Mouse (Mus musculus): ENCODE results near the gene Scn3b. TPM values are rescaled to one million over a fixed set of nuclear protein-coding genes. Genes with fewer than 3 reads are reported as not detected.
A peak's percentile ranks its signal among the peaks of the same experiment; 100 is the strongest.

Gene Scn3b
- total RNA-seq, 2 experiments from 2014 or later, result 0.95 to 1.3 TPM

DNA sequence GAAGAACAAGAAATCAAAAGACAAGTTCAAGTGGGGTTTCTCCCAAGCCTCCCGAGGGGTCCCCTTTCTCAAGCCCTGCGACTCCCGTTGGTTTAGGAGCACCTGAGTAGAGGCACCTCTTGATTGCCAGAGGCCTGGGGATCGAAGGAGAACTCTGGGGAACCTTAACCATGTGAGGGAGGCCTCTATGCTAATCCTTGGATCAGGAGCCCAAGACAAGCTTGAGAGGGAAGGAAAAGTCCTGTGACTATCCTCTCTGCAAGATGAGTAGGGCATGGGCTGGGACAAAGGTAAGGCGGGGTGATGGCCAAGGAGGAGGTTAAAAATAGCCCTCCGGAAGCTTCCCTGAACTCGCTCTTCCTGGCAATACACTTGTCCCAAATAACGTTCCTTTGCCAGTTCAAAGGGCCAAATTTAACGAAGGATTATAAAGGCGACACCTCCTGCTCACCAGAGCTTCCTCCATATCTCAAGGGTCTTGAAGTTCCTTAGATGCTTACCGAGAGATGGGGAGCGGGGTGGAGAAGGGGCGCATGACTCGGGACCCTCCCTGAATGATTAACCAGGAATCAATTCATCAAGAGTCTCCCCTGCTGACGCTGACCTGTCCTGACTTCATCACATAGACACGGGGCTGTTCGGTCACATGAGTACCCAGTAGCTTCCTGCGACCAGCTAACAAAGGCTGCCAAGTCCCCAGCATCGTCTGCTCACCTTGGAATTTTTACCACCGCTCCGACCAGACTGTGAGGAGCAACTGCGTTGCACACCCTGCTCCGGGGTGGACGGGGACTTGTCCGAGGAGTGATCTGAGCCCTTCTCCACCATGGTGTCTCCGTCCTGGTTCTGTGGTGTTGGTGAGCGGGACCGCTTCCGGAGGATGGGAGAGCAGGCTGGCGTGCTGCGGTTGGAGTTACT lies 64.0 kb downstream of the Scn3b start:
- intact Hi-C loops (cut with DNase I), result no loop called here
- no peak for DNase-seq

DNA sequence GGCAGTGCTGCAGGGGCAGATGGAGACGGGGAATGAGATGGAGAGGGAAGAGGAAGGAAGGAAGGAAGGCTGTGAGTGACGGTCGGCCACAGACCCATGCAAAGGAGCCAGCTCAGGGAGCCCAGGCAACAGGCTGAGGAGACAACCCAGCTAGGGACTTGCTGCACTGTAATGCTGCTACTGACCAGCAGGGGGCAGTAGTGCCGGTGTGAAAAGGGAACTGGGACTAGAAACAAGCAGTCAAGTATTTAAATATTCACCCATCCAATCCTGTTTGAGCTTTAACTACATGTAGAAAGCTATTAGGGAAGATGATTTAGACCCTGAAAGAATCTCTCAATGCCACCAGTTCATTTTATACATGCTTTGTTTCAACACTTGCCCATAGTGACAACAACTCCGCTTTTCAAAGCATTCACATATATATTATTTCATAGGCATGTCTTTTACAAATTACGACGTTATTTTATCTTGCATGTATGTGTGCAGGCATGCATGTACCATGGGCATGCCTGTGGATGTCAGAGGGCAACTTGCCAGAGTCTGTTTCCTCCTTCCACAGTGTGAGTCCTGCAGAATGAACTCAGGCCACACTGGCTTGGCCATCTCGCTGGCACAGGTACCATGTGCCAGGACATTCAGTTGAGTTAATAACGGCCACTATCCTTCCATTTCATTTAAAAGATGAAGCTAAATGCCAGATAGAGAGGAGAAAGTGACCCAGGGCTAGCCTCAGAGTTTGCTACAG lies 64.8 kb downstream of the Scn3b start:
- intact Hi-C loops (cut with DNase I), result no loop called here
- peak; percentile 71 to 85 for DNase-seq

DNA sequence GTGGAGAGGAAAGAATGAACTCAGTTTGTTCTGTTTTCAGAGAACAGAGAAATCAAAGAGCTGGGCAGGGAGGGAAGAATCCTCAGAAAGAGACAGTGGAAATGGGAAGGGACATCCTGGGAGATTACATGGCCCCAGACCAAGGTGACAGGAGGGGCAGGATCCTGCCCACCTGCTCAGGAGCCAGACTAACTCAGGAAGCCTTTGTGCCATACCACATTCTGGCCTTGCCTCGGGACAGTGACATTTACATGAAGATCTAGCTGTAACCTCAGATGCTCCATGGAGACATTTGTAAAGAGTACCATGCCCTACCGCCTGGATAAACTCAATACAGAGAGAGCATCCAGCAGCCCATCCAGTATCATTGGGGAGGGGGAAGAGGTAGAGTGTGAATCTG lies 65.6 kb downstream of the Scn3b start:
- intact Hi-C loops (cut with DNase I), result no loop called here

DNA sequence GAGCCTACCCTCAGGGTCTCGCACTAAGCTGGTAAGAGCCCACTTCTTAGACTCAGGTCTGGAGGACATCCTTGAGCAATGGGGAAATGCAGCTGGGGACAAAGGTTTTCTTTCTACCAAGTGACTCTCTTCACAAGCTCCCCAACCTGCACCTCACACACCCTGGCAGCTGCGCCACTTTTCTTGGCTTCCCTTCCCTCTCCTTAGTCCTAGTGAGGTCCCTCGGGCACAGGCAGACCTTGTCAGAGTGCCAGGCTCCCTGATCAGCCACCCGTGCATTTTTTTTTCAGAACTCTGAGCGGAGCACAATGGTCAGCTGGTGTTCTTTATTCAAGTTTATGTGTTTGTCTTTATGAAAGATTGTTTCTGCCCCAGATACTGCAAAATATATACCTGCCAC lies 67.7 kb downstream of the Scn3b start:
- intact Hi-C loops (cut with DNase I), result no loop called here
- DNase-seq, result peak; percentile 50 to 57

More for the DNA sequence above, 65.6 kb downstream of the Scn3b start:
- no peak for DNase-seq

DNA sequence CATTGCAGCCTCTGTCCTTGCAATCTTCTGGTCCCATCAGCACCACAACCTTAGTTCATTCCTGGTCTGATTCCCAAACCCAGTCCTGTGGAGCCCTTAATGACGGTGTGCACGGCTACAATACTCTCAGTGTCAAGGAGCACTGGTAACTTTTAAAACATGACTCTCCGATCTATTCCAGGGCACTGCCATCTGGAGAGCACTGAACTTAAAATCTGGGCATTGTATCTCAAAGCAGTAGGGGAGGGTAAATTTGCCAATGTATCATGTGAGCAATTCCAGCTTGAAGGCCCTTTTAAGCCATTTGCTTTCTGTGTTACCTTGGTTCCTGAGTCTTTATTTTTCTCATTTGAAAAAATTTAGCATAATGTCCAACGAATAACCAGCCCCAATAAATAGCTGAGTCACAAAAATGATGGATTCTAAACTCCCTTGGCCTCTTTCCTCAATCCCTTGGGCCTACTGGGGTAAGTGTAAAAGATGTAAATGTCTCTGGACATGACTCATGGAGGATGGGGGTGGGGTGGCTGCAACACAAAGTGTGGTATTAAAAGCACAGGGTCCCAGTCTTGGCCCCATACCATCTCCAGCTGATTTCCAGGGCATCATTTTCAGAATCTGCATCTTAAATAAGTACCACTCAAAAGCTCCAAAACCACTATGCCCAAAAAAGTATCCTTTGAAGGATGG lies 68.3 kb downstream of the Scn3b start:
- no peak for DNase-seq
- intact Hi-C loops (cut with DNase I), result no loop called here

DNA sequence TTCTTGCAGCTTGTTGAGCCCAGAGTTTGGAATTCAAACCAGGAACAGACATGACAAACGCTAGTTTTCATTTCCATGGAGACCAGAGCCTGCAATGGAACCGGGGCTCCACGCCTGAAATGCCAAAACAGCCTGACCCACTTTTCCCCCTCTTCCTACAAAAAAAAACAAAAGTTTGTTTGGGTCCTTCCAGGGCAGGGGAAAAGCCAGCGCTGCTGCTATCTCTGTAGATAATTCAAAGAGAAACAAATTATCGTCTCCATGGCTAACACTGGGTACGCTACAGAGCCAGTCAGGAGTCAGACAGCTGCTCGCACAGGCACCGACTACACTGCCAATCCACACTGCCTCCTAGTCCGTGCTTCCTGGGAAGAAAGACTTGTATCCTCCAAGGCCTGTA lies 70.6 kb downstream of the Scn3b start:
- no peak for DNase-seq
- intact Hi-C loops (cut with DNase I), result no loop called here

Other genes with a start within 250 kb of the Scn3b start
- gene Olfr981, start 247.8 kb upstream of the Scn3b start, total RNA-seq (2021), result not detected
- gene Olfr982, start 195.4 kb upstream of the Scn3b start, total RNA-seq (2021), result not detected
- not detected for gene Olfr983, start 175.6 kb upstream of the Scn3b start, total RNA-seq (2021)
- not detected for gene Olfr984, start 155.0 kb upstream of the Scn3b start, total RNA-seq (2021)
- gene Olfr985, start 139.0 kb upstream of the Scn3b start, total RNA-seq (2021), result not detected
- gene Tmem225, start 121.1 kb upstream of the Scn3b start, total RNA-seq (2021), result not detected
- not detected for gene Olfr986, start 88.3 kb upstream of the Scn3b start, total RNA-seq (2021)
- 1 to 10 TPM; 2.0 TPM for gene Zfp202, start 76.9 kb upstream of the Scn3b start, total RNA-seq (2021)

Data from heart, postnatal 14 days (tissue).